Mouse (Mus musculus) induced T-regulatory cell, adult 2 months (primary cell): ENCODE results near the gene Ncoa5.

Experiments
- DNase-seq: peaks from one replicate; pipeline ENCODE4 v3.0.0-alpha.2; 2012; ENCODE audit warnings: low read depth

Ncoa5 gene

DNA sequence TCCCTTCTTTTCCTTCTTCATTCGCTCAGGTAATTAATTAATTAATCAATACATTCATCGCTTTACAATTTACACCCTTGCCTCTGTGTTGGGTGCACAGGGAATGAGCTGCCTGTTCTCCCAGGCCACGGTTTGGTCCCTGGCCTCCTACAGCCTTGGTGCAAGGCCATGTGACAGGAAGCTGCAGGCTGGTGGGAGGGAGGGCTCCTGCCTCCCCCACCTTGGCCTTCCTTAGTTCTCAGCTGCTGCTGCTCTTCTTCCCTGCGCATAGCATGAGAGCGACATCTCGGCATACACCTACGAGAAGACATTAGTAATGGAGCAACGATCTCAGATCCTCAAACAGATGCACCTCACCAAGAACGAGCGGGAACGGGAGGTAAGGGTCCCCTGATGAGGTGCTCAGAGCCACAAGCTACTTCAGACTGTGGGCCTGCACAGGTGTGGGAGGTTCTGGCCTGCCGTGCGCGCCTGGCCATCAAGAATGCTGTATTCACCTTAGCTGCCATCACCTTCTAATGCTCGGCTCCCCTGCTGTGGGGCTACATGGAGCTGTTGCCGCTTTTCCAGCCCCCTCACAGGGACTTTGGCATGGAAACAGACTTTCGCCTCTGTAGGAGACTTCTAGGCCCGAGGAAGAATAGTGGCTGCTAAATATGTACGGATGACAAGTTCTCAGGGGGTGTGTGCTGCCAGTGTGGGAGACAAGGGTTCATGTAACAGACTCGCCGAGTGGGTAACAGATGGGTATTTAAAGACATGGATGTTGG is 39.8 kb downstream of the Ncoa5 start:
- DNase-seq: no peak

DNA sequence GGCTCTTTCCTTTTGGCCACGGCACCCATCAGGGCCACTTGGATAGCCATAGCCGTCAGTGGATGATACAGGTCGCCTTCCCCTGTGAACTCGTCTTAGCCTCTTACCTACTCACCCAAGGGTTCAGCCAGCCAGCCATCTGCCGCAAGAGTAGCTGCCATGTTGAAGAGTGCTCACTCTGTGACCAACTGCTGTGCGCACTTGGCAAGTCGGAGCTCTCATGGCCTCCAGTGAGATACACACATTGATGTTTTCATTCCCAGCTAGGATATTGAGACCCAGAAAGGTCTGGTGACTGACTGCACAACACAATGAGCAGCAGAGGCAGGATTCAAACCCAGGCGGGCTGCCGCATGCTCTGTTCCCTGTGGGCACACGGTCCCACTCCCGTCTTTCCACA is 40.5 kb downstream of the Ncoa5 start:
- DNase-seq: no peak

DNA sequence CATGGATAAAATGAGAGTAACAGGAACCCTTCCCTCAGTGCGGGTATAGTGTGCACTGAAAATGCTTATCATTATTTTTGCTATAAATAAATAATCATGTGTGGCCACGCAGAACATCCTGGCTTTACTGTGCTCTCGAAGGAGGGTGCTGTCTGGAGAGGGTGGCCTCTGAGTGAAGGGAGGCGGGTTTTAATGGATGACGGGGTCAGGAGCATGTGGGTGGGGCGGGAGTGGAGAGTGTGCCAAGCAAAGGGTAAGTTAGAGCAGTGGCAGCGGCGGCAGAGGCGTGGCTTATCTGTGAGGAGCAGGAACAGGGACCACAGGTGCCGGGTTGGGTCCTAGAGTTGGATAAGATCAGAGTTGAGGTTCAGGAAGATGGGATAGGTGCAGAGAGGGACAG is 42.9 kb downstream of the Ncoa5 start:
- no peak for DNase-seq

DNA sequence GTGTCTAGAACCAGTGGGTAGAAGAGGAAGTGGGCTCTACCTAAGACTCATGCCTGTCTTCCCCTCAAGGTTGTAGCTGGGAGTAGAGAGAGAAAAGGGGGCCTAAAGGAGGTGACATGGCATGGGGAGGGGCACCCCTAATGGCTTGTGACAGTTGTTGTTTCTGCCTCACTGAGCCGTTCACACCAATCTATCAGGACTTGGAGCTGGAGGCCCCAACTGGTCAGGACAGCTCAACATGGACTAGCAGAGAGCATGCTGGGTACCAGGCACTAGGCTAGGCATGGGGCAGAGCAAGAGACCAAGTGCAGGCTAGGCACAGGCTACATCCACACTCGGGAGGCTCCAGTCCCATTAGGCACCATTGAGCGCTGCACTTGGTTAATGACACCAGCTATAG is 43.6 kb downstream of the Ncoa5 start:
- no peak for DNase-seq

DNA sequence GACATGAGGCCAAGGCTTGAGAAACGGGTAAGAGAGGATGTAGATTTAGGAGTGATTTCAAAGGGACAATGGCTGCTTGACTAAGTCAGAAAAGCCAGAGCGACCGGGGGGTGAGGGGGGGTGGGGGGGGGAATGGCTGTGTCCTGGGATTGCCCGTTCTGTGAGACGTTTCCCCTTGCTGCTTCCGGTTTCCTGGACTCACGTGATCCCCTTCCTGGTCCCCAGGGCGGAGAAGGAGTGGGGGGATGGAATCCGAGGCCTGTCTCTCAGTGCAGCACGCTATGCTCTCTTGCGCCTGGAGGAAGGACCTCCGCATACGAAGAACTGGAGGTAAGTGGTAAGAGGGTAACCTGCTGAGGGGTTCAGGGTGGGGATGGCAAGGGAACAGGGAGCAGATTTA is 45.9 kb downstream of the Ncoa5 start:
- no peak for DNase-seq

DNA sequence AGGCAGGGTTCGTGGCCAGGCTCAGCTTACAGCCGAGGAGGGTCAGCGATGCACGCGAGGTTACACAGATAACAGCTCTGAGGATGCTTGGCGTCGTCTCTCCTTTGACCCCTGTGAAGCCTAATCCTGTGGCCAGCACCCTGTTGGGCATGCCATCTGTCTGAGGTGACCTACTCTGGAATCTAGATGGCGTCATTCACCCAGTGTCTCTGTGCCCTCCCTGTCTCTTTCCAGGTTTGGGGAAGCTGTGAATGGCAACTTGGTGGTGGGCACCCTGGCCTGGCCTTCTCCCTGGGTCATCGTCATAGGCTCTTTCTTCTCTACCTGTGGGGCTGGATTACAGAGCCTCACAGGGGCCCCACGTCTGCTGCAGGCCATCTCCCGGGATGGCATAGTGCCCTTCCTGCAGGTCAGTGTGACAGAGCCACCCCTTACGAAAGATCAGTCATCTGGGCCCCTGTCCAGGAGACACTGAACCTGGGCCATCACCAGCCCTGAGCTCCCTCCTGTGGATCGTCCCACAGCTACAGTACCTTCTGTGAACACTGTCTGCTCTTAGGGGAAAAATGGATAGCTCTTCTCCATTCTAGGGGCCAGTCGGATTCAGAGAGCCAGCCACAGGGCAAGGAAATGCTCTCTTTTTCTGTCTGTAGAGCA is 48.2 kb downstream of the Ncoa5 start:
- no peak for DNase-seq

DNA sequence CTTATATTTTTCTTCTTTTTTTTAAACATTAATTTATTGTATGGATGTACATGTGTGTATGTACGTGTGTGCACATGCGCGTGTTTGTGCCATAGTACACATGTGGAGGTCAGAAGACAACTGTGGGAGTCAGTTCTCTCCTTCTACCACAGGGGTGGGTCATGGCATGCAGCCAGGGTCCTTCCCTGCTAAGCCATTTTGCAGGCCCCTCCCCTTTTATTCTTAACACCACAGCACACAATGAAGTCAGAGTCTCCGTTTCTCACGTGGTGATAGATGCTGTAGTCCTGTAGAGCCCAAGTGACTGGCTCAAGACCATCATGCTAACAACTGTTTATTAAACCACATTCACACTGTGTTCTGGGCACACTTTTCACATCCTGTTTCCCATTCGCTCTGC is 48.7 kb downstream of the Ncoa5 start:
- DNase-seq: no peak

DNA sequence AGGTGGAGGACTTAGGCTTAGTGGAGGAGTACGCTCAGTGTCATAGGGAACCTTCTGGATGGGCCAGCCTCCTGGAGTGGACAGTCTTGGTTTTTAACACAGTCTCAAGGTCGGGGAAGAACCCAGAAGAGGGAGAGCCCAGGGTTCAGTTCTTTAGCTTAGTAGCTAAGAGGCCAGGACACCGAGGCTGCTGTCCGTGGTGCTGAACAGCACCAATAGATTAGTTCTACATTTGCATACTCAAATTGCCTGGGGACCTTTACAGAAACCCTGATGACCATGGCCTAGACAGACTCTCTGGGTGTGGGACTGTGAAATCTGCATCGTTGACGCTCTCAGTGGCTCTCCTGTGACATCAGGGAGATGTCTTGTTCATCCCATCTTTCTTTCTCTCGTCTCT is 54.9 kb downstream of the Ncoa5 start:
- DNase-seq: peak; percentile 69

DNA sequence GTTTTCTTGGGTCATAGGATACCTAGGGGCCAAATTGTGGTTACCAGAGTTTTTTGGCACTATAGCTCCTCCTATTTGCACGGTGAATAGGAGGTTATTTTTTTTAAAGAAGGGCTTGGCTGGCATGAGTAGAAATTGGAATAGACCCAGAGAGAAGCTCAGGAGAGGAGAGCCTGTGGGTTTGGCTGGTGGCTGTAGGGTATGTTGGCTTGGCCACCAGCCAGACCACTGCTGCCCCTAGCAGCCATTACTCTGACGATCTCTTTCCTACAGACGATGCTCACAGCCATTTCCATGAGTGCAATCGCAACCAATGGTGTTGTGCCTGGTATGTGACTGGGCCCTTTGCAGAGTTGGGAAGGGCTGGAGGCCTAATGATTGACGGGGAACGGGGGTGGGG is 59.1 kb downstream of the Ncoa5 start:
- no peak for DNase-seq

DNA sequence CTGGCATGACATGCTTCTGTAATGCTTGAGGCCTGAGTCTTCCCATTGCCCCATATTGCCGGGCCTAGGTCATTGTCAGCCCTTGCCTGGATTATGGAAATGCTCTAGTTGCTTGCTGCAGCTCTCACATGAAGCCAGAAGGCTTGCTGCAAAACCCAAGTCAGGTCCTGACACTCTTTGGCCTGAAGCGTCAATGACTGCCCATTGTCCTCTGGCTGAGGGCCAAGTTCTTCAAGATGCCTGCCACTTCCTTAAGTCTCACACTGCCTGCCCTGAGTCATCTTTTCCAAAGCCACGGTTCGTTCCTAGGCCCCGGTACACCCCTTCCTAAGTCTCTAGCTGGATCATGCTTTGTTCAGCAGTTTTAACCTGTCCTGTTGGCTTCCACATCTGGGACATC is 62.0 kb downstream of the Ncoa5 start:
- DNase-seq: no peak

DNA sequence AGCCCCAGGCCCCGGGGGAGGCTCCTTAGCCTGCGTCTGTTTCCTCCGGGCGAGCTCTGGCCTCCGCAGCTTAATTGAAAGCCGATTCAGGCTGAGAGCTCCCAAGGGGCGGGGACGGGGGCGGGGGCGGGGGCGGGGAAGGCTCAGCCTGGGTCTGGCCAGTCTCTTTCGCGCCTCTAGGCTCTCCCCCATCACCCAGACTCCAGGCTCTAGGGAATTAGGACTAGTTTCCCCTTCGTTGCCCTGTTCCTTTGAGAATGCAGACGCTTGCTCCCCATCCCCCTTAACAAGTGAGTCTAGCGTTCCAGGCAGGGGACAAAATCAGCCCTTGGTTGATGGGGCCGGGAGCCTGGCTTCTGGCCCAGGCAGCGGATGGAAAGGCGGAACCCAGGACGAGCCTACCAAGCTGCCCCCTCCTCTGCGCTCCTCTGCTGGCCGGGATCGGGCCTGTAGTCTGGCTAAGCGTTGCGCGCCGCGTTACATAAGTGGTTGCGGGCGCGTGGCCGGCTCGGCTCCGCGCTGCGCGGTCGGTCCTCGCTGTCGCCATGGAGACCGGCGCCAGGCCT is 64.0 kb downstream of the Ncoa5 start:
- DNase-seq: no peak

DNA sequence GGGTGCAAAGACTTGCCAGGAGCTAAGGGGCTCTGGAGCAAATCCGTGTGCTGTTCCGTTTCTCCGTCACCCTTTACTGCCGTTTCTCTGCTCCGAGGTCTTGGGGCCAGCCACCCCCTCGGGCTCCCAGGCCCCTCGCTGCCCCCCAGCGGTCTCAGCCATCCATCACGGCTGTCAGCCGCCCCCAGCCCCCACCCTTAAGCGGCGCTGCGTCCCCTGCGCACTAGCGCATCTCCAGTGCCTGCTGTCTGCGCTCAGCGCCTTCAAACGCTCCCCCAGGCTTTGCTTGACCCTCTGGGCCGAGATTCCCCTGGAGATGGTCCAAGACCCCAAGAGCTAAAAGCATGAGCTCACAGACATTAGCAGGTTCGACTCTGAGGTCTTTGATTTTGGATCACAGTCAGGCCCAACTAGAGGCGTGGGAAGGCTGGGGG is 65.3 kb downstream of the Ncoa5 start:
- DNase-seq: no peak

DNA sequence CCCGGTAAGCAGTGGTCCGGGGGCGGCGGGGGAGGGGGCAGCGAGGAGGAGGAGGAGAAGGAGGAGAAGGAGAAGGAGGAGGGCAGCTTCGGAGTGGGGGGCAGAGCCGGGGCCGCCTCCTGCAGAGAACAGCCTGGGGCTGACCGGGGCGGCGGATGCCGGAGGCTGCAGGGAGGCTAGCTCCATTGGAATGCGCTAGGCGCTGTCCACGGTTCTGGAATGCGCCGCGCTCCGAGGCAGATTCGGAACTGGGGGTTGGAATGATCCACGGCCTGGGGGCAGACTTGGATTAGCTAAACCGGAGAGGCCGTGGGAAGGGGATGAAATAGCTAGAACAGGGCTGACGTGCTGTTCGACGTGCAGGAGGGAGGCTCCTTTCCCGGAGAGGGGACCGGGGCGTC is 66.2 kb downstream of the Ncoa5 start:
- no peak for DNase-seq

DNA sequence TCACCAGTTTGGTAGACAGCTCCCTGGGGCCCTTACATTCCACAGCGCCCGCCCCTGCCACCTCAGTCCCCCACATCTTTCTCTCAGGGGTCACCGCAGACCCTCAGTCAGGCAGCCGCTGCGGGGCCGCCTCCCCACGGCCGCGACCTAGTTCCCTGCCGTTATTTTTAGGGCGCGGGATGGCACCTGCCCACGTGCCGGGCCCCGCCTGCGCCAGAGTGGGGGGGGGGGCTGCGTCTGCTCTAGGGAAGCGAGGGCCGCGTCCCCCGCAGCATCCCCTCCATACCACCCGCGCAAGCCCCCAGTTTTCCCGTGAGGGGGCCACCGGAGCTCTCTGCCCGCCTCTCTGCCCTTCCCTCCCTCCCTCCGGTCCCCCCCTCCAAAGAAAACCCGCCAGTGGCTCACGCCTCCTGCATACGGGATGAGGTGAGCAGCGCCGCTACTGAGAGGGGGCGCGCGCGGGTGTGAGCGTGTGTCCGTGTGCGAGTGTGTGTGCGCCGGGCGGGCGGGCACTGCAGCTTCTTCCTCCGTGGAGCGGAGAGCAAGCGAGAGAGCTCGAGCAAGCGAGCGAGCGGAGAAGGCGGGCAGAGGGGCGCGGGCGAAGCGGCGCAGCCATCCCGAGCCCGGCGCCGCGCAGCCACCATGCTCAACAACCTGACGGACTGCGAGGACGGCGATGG is 66.8 kb downstream of the Ncoa5 start:
- no peak for DNase-seq

DNA sequence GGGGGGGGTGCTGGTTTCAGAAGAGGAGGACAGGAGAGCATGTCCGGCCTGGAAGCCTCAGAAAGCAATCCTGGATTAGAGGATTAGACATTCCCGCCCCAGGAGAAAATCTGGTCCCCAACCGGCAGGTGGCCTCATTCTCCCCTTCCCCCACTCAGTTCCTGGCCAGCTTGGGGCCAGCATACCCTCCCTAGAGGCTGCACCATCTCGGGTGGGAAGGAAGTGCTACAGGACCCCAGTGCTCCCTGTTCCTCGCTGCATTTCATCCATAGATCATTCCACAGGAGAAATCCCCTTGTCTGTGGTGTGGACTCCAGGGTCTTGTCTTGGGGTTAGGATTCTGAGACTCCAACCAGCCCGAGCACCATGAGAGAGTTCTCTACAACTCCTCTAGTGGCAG is 67.5 kb downstream of the Ncoa5 start:
- no peak for DNase-seq

DNA sequence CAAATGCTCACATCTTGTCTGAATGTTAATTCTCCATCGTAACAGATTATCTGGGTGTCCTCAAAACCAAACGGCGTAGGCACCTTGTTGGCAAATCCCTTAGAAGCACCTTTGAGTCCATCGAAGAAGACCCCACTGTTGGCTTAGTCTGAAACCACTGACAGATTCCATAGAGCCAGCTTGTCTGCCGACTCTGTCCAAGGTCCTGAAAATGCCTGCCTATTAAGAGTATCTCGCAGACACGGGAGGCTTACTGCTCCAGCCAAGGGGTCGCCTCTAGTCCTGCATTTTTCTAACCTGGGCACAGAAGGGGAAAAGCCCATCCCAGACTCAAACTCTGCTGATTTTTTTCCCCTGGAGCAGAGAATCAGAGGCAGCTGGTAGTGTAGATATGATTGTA is 68.3 kb downstream of the Ncoa5 start:
- DNase-seq: peak; percentile 63

DNA sequence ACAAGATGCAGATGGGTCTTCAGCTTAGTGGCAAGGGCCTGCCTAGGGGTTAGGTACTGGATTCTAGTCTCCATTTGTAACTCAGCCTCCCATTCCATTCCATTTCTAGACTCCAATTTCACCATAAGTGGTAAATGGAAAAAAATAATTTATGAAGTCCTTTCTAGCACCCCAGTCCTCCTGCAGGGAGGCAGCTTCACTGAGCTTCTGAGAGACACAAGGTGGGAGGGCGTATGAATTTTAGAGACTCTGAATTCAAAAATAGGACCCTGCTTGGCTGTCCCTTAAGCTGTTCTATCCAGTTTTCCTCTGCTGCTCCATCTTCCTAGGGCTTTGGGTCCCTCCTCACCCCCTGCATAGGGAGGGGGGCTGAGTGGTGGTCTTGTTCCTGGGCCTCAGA is 69.7 kb downstream of the Ncoa5 start:
- DNase-seq: no peak

DNA sequence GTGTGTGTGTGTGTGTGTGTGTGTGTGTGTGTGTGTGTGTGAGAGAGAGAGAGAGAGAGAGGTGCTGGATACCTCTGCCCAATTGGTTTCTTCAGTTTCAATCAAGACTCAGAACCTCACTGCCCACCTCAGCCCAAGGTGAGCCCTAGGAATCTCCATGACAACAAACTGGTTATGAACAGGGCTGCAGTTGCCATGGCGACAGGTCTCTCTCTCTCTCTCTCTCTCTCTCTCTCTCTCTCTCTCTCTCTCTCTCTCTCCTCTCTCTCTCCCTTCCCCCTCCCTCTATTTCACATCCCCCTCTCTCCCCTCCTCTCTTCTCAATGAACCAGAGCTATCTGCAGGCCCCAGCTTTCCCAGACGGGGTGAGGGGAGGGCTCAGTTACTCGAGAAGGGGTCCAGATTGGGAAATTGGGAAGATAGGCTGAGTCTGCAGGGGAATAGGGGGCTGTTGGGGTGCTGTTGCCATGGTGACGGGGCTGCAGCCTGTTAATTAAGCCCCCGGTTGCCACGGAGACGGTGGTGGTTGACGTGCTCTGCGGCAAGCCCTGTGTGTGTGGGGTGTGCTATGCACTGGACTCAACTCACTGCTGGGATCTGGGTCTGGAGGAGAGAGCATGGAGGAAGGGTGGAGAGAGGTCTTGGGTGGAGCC is 70.3 kb downstream of the Ncoa5 start:
- no peak for DNase-seq

DNA sequence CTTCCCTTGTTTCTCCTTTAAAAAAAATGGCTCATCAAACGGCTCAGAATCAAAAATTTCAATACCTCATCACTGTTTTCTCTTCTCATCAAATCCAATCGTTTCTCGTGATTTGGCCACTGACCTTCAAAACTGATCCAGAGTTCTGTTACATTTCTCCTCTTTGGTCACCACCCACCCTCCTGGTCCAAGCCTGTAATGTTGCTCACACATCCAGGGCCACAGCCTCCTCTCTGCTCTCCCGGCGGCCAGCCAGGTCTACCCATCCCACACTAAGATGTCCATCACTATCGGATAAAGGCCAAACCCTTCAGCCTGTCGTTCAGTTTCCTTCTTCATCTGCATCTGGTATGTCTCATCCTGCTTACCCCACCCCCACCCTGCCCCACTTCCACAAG is 72.5 kb downstream of the Ncoa5 start:
- DNase-seq: no peak

DNA sequence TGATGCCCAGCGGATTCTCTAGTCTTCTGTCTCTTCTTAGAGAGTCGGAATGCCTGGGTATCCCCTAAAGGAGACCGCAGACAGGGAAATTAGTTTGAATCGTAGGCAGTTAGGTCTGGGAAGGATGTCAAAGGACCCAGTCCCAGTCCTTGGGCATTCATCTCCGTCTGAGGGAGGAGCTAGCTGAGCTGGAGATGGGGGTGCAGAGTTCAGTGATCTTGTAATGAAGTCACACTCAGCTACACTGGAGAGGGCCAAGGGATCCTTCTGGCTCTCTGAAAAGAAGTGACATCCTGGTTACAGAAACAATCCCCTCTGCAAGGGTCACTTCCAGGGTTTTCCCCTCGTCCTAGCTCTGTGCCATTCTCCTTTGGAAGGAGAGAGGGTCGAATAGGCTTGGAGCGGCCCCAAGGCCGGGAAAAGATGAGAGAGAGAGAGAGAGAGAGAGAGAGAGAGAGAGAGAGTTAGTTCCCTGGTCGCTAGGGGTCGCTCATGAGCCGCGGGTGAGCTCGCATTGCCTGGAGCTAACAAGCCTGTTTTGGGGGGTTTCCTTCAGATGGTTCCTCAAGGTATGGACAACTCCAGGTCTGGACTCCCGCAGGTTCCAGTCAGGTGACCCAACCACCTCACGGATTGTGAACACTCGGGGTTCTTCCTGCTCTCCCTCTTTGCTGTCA is 73.0 kb downstream of the Ncoa5 start:
- peak; percentile 80 for DNase-seq

DNA sequence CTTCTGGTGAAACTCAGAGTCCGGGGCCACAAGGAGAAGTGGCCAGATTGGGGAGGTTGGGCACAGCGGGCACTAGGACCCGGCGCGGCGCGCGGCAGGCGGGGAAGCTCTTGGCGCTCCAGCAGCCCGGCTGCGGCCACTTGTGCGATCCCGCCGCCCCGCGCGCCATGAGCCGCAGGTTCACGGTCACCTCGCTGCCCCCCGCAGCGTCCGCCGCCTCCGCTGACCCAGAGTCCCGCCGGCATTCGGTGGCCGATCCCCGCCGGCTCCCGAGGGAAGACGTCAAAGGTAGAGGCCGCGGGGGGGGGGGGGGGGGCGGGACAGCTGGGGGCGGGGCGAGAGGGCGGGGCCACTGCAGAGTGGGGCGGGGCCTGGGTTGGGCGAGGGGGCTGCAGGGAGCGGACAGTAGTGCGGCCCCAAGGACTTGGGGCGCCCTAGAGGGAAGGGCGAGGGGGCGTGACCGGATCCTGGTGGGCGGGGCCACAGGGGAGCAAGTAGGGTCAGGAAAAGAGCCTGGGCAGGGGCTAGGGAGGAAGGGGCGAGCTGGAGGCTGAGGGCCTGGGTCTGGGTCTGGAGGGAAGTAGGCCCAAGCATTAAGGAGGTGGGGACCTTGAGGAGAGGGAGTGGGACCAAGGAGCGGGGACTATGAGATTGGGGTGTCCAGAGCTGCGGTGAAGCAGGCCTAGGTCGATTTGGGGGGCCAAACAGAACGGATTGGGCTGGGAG is 73.8 kb downstream of the Ncoa5 start, which contains the start of gene Slc12a5:
Slc12a5 (plus strand) TSS at position 87 of the 726 bp plus-strand sequence.
- peak; percentile 44 for DNase-seq
